Mouse (Mus musculus) lung, postnatal 0 days (tissue): ENCODE measurements around the gene Stx18.

Experiments used
- CTCF ChIP-seq: IDR thresholded peaks from 2 replicates; pipeline ENCODE4 v1.5.1; 2016; ENCODE audit warnings: antibody characterized with exemption, mild to moderate bottlenecking
- EP300 ChIP-seq: IDR thresholded peaks from 2 replicates; pipeline ENCODE4 v1.6.1; 2016; ENCODE audit warnings: antibody characterized with exemption, mild to moderate bottlenecking, control low read depth

DNA sequence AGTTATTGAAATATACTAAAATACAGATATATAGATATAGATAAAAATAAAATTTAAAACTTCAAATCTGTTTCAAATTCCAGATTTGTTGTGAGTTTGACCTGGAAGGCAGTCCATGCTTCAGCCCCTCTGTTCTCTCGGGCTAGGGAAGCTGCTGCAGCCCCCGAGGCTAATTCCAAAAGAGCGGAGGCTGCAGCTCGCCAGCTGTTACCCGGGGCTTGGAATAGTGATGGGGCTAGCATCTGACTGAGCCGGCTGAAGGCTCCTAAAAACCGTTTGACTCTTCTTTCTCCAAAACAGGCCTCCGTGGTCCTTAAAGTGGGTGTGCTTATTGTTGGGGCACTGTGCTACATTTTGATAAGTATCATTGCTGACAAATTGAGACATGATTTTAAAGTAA lies 46.1 kb downstream of the Stx18 start:
- TF ChIP-seq CTCF (no peak), EP300 (no peak)
